Mouse (Mus musculus) spleen, postnatal 4 days (tissue): ENCODE results near the gene Sez6.

Experiments used
- DNase-seq, 2 experiments: peaks; one replicate each; pipeline ENCODE4 v3.0.0; 2022; ENCODE audit warnings: low spot score in 2 of 2

The Sez6 gene

DNA sequence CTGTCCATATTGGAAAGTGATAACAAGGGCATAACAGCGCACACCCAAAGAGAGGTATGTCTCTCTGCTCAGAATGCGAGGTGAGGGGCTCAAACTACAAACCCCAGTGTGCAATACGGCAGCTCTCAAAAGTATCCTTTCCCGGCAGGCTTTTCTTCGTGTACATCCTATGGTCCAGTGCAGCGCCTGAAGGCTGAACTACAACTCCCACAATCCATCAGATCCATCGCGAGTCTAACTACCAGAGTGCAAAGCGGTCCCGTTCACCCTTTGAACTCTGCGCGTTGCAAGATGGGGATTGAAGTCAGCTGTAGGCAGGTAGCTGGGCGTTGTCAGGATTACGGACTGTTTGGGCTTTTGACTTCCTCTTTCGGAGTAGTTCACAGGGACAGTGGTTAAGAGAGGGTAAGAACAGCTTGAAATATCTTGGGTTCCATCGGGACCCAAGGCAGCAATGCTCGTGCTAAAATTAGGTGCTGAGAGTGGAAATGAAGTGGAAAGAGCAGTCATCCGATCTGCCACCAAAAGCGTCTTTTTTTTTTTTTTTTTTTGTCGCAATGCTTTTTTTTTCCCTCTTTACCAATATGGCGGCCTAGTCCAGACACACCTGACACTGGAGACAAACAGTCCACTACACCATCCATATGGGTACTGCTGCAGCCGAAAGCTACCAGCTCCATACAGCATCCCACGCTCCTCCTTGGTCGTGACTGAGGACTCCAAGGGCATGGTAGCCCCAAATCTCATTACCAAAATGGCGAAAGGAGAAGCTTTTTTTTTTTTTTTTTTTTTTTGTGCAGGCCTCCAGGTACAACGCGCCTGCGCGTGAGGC, 51.2 kb downstream of the Sez6 start:
- peak; percentile 89 to 91 for DNase-seq

DNA sequence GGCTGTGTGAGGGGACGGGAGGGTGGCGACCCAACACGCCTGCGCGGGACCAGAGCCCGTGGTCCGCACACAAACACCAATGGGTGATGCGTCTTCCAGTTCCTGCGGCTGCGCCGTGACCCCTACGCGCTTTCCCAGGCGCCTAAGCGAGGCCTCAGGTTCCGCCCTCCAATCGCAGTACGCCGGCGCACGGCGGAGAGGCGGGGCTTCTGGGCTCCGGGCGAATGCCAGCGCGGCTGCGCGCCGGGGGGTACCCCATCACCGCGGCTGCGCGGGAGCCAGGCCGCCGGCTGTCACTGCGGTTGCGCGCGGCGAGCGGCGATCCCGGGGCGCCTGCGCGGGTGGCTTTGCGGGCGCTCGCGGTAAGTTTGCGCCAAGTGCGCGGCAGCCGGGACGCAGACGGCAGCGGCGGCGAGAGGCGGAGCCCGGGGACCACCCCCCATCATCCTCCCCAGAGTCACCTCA, 51.9 kb downstream of the Sez6 start, which contains the start of gene Phf12:
TSS of gene Phf12 (plus strand) at position 314 of the 465 bp plus-strand sequence.
- DNase-seq, result peak; percentile 99

DNA sequence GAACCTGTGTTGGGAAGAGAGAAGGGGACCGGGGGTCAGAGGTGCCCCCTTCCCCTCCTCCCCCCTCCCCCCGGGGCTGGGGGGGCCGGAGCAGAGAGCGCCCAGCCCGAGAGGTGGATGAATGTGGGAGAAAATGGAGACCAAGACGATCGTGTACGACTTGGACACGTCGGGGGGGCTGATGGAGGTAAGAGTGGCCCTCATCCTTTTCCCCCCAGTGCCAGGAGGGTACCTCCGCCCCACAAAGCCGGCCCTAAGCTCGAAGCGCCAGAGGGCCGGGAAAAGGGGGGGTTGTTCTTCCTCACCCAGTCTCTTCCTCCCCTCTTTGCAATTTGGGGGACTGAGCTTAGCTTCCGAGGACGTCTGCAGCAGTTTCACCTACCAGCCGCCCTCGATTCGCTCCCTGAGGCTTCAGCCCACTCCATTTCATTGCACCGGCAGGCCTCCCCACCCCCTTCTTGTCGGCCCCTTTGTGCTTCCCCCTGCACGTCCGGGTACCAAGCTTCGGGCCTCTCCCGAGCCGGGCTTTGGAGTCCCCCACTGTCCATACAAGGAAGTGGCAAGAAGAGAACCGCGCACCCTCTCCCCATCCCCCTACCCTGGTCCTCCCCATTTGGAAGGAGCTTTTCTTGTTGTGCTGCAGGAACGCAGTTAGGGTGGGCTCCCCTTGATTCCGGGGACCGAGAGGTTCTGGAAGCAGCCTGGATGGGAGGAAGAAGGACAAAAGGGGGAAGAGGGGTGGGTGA, 52.8 kb downstream of the Sez6 start:
- DNase-seq, result peak; percentile 67 to 85

DNA sequence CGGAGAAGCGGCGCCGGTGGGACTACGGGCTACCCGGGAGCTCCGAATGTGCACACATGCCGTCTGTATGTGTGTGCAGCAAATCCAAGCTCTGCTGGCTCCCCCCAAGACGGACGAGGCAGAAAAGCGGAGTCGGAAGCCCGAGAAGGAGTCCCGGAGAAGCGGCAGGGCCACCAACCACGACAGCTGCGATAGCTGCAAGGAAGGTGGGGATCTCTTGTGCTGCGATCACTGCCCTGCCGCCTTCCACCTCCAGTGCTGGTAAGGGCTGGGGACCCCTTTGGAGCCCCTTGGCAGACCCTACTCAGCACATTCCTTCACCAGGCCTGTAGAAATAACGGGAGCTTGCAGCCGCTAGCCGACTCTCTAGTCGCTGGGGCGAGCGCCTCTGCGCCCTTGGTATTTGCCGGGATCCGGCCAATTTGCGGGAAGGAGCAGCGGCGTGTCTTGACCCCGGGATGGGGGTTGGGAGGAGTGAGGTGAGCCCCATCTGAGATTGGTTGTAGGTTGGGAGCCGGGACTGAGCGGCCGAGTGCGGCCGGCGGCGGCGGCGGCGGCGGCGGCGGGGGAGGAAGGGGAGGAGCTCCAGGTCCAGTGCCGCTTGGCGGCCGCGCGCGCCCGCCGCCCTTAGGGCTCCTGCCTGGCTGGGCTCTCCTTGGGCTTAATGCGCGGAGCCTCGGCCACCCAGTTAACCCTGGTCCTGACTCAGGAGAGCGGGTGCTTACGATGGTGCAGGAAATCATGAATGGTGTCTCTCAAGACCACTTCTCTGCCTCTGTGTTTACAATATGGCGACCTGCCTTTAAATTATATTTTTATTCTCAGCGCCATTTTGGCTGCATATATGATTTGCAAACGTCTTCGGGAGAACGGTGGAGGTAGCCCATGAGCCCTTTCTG, 53.6 kb downstream of the Sez6 start:
- DNase-seq, result peak; percentile 70 to 88

DNA sequence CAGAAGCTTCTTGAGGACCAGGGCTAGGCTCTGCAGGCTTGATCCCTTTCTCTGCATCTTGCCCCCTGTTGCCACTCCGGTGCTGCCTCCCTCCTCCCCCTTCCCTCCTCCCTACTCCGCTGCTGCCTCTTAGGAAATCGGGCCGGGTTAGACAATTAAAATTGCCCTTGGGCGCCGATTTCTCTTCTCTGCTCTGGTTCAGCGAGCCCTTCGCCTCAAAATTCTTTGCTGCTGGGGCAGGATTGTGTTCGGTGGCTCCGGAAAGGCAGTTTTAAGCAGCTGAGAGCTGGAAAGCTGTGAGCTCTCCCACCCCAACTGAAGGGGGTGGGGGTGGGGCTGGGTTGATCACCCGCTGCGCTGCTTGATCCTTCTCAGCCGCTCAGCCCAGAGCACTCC, 54.2 kb downstream of the Sez6 start:
- peak; percentile 36 to 71 for DNase-seq

DNA sequence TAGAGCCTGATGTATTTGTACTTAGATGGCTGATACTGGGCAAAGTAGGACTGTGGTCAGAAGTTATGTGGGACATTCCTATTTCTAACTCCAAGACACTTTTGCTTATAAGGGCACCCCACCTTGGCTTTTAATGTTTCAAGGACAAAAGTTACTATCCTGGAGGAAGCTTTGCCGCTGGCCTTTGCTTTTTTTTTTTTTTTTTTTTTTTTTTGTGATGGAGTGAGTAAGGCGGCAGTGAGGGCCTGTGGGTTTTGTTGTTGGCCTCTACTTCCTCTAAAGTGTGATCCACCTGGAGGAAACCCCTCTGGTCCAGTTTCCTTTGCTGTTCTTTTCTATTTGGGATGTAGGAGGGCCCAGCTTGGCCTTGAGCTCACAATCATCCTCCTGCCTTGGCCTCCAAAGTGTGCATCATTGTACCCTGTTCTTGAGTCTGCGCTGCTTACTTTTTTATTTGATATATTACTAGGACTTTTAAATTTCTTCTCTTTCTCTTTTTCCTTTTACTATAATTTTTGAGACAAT, 55.0 kb downstream of the Sez6 start:
- no peak for DNase-seq

DNA sequence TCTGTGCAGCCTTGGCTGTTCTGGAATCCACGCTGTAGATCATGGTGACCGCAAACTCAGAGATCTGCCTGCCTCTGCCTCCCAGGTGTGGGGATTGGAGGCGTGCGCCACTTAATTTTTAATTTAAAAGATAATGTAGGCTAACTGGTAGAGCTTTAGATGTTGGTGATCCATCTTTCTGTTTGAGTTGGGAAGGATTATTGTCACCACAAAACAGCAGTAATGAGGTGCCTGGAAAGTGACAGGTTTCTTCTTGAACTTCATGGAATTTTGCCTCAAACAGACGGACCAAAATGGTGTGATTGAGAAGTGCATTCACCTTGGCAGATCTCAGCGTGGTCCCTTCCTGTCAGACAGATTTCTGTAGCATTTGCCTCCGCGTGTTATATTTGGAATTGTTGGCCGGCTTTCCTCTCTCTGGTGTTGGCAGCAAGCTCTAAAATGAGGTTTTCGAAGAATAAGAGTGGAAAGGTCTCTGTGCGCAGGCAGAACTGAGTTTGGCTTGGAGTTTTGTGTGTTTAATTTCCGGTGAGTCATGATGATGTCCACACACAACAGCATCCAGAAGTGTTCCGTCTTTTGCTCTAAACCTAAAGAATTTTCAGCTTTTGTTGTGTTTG, 58.6 kb downstream of the Sez6 start:
- no peak for DNase-seq

DNA sequence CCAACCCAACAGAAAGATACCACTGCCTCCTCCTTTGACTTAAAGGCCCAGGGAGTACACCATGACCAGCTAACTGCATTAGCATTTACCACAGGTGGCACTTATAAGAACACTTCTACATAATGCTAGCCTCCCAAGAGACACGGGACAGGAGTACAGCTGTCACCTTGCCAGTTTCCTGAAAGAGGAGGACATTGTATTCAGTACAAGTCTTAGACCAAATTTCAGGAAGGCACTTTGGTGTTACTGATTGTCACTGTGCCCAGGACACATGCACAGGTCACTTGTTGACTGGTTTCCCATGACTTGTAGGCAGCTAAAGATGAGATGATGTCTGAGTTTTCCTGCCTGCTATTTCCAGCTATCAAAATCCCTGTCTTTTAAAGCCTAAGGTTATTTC, 65.0 kb downstream of the Sez6 start:
- DNase-seq, result no peak

DNA sequence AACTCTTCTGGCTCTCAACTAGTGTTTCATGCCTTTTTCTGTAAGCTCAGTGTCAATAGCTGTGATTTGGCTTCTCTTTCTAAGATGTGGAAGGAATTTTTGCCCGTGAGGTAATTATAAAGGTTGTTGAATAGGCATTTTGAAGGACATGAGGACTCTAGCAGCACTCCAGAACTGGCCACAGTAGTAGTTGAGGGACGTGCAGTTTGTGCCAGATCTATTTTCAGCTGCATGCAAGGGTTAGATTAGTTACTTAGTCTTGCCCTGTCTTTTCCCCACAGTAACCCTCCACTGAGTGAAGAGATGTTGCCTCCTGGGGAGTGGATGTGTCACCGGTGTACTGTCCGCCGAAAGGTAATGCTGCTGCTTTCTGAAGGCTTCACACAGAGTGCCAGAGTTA, 75.8 kb downstream of the Sez6 start:
- no peak for DNase-seq

DNA sequence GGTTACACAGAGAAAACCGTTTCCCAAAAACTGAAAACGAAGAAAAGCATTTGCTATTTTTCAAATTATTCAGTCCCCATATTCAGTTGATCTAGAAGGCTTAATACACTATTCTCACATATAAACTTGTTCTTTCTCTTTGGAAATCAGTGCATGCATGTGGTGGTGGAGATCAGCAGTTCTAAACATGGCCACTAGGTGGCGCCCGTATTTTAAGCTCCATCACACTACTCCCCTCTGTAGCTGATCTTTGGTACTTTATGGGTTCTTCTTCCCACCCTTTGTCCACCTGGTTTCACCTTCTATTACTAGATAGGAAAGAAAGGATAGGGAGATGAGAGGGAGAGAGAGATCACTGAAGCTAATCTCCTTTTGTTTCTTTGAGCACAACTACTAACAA, 89.1 kb downstream of the Sez6 start:
- peak; percentile 69 to 90 for DNase-seq

DNA sequence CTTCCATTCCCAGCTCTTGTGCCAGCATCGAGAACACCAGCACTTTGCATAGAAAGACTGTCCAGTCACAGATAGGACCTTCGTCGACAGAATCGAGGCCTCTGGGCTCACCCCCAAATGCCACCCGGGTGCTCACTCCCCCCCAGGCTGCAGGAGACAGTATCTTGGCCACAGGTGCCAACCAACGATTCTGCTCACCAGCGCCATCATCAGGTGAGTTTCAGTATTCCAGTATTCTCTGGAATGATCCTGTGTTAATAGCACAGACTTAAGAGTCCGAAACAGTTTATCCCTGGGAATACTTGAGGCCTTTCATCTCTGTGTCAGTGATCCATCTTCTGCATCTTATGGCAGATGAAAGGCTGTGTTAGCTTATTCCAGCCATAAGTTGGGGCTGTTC, 93.0 kb downstream of the Sez6 start:
- peak; percentile 31 to 82 for DNase-seq
